Mouse (Mus musculus) gastrocnemius, adult 2 months (tissue): Measurements from ENCODE around the gene Ube2a. TPM values are rescaled to one million over a fixed set of nuclear protein-coding genes. Genes with fewer than 3 reads are reported as not detected.

Experiments
- DNase-seq: peaks from one replicate; pipeline ENCODE4 v3.0.0; 2022
- H3K27ac ChIP-seq: fragments of 200-600 bp; 2 replicates; pipeline ENCODE4 v1.8.1; 2022; ENCODE audit warnings: mild to moderate bottlenecking
- H3K4me3 ChIP-seq: fragments of 200-600 bp; 2 replicates; pipeline ENCODE4 v1.8.1; 2022; ENCODE audit warnings: mild to moderate bottlenecking, moderate library complexity
- CTCF ChIP-seq: fragments of 200-600 bp; IDR thresholded peaks from 2 replicates; pipeline ENCODE4 v1.8.1; 2022; ENCODE audit warnings: antibody characterized with exemption, mild to moderate bottlenecking, moderate library complexity
- intact Hi-C: fragments of 180-260 bp; cut with DNase I; formaldehyde crosslinking; loops from one replicate; pipeline ENCODE4 v1.15.1; 2025
- long read RNA-seq, 2 experiments: library from polyadenylated mRNA; stranded (forward); transcript quantifications; one replicate each; pipeline ENCODE4 v2.0.0; 2021
- total RNA-seq, 2 experiments: library from RNA; stranded (reverse); gene quantifications; 2 replicates each; pipeline ENCODE4 v1.2.3; 2021

Gene Ube2a
- 10 to 100 TPM; 37.7 to 40.0 TPM for total RNA-seq
- long read RNA-seq, experiment 1, transcript Ube2a-201 (6 exons, 1,732 nt) = major isoform, 35 of 37 reads
- long read RNA-seq, experiment 1, partial matches to known transcripts = 0 of 37 reads
- long read RNA-seq, experiment 1, other reads (novel, unspliced or antisense) = 0 of 37 reads
- long read RNA-seq, experiment 2, transcript Ube2a-201 (6 exons, 1,732 nt) = major isoform, 35 of 35 reads
- long read RNA-seq, experiment 2, partial matches to known transcripts = 0 of 35 reads
- long read RNA-seq, experiment 2, other reads (novel, unspliced or antisense) = 0 of 35 reads

GRCm38 (mm10) chrX:36873765-36874164 lies at the start of gene Ube2a, which contains the start of gene C330007P06Rik:
Ube2a (plus strand) TSS chrX:36873900.
C330007P06Rik (minus strand) TSS chrX:36874111.
- no peak for TF ChIP-seq CTCF
- H3K27ac ChIP-seq = peak within 1 kb of the TSS; percentile 89
- intact Hi-C loops = no loop called here
- H3K4me3 ChIP-seq = peak within 1 kb of the TSS; percentile 87
- DNase-seq = no peak

- H3K4me3 ChIP-seq = no peak overlapping the region
- no peak overlapping the region for H3K27ac ChIP-seq
- intact Hi-C loops = no loop called here
- DNase-seq = peak; percentile 70
- TF ChIP-seq CTCF = no peak
Observed at GRCm38 (mm10) chrX:36823932-36824711, 49.6 kb upstream of the Ube2a start.

- peak; percentile 28 for DNase-seq
- H3K27ac ChIP-seq = no peak overlapping the region
- intact Hi-C loops = no loop called here
- no peak for TF ChIP-seq CTCF
- H3K4me3 ChIP-seq = no peak overlapping the region
Observed at GRCm38 (mm10) chrX:36825032-36825431, 48.7 kb upstream of the Ube2a start.

GRCm38 (mm10) chrX:36826873-36827272 lies 46.8 kb upstream of the Ube2a start:
- H3K27ac ChIP-seq = no peak overlapping the region
- H3K4me3 ChIP-seq = no peak overlapping the region
- intact Hi-C loops = no loop called here
- no peak for TF ChIP-seq CTCF
- no peak for DNase-seq

GRCm38 (mm10) chrX:36830271-36830670 lies 43.4 kb upstream of the Ube2a start:
- H3K4me3 ChIP-seq = no peak overlapping the region
- intact Hi-C loops = loop anchor here (5.0 kb wide), 2 partner anchors 77 to 192 kb away; no protein-coding TSS in a partner anchor
- peak; percentile 46 for TF ChIP-seq CTCF

GRCm38 (mm10) chrX:36831632-36832031 lies 42.1 kb upstream of the Ube2a start:
- intact Hi-C loops = loop anchor here (5.0 kb wide), 2 partner anchors 76 to 191 kb away; no protein-coding TSS in a partner anchor
- TF ChIP-seq CTCF = no peak
- Histone ChIP-seq H3K4me3 (no peak overlapping the region), H3K27ac (no peak overlapping the region)
- DNase-seq = no peak

More at GRCm38 (mm10) chrX:36830271-36830670, 43.4 kb upstream of the Ube2a start:
- H3K27ac ChIP-seq = no peak overlapping the region
- peak; percentile 77 for DNase-seq

GRCm38 (mm10) chrX:36833397-36834084 lies 40.2 kb upstream of the Ube2a start:
- Histone ChIP-seq H3K4me3 (peak overlapping the region; percentile 41), H3K27ac (no peak overlapping the region)
- peak; percentile 83 for TF ChIP-seq CTCF
- DNase-seq = peak; percentile 64
- intact Hi-C loops = loop anchor here (5.0 kb wide), 2 partner anchors 74 to 189 kb away; no protein-coding TSS in a partner anchor

- Histone ChIP-seq H3K27ac (no peak overlapping the region), H3K4me3 (no peak overlapping the region)
- no peak for DNase-seq
- no peak for TF ChIP-seq CTCF
- intact Hi-C loops = no loop called here
Observed at GRCm38 (mm10) chrX:36837069-36837676, 36.5 kb upstream of the Ube2a start.

- H3K27ac ChIP-seq = no peak overlapping the region
- peak; percentile 25 for DNase-seq
- no peak overlapping the region for H3K4me3 ChIP-seq
- TF ChIP-seq CTCF = no peak
- intact Hi-C loops = no loop called here
Observed at GRCm38 (mm10) chrX:36839391-36839790, 34.3 kb upstream of the Ube2a start.

GRCm38 (mm10) chrX:36841698-36842097 lies 32.0 kb upstream of the Ube2a start:
- no peak for DNase-seq
- H3K4me3 ChIP-seq = no peak overlapping the region
- intact Hi-C loops = no loop called here

GRCm38 (mm10) chrX:36843346-36843990 lies 30.2 kb upstream of the Ube2a start:
- intact Hi-C loops = no loop called here
- no peak for DNase-seq
- no peak overlapping the region for H3K4me3 ChIP-seq
- TF ChIP-seq CTCF = no peak
- no peak overlapping the region for H3K27ac ChIP-seq

More at GRCm38 (mm10) chrX:36841698-36842097, 32.0 kb upstream of the Ube2a start:
- no peak for TF ChIP-seq CTCF
- H3K27ac ChIP-seq = no peak overlapping the region

GRCm38 (mm10) chrX:36847152-36847551 lies 26.5 kb upstream of the Ube2a start:
- no peak overlapping the region for H3K4me3 ChIP-seq
- DNase-seq = no peak
- intact Hi-C loops = no loop called here
- TF ChIP-seq CTCF = no peak
- H3K27ac ChIP-seq = no peak overlapping the region
